In the genomic region with DNA sequence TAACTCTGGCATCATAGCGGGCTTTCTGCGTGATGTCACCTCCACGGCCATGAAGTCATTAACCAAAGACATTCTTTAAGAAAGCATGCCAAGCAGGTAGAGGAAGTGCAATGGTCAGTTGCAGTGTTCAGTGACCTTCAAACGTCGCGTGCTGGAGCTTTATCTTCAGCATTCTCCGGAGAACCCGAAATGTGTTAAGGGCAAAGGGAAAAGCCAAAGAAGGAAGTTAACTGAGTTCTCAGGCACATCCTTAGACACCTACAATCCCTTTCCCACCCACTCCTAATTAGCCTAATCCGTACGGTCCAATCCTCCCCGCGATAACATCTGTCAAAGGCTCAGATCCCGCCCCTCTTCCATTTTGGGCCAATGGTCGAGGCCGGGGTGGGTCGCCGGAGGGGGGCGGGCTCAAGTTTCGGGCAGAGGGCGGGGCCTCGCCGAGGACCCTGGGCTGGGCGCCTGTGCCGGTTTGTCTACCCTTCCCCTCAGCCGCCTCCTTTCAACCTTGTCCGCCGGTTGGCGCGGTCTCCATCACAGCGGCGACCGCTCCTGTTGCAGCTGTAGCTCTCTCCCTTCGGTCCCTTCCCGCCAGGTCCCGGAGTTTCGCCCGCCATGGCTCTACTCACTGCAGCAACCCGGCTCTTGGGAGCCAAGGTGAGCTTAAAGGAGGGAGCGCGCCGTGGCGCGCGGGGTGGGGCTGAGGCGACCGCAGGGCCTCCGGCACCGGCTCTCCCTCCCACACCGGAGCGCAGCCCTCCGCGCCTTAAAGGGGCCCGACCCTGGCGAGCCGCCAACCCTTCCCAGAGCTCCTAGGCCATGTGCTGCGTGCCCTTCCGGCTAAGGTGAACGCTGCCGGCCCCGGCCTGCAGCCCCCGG, we compare ENCODE assay signal across 7 mouse cellular contexts. TPM values are rescaled to one million over a fixed set of nuclear protein-coding genes. Genes with fewer than 3 reads are reported as not detected.
DNase-seq lines count a peak whose midpoint lies in the region; ATAC-seq lines count a peak whose summit lies in the region.

A gene (plus strand): TSS at position 429 of the 876 bp plus-strand sequence.

- peak; percentile 94 for ATAC-seq in intestine, embryonic 16.5 days
- ATAC-seq in midbrain, embryonic 11.5 days (ENCODE audit: low FRiP score), result peak; percentile 99

- peaks cover 23% of the 10 kb centered on the region for H3K4me1 ChIP-seq in intestine, embryonic 16.5 days (ENCODE audit: control insufficient read depth, insufficient read depth, low read length)
- H3K4me1 ChIP-seq in midbrain, embryonic 11.5 days (ENCODE audit: control insufficient read depth, insufficient read depth, low read length), result peaks cover 14% of the 10 kb centered on the region

- 1% methylated on average over 61 of the region's 61 CpGs for WGBS in intestine, embryonic 16.5 days
- WGBS in midbrain, embryonic 11.5 days, result 1% methylated on average over 61 of the region's 61 CpGs

- no peaks in the 10 kb centered on the region; the same call in 1 of the 2 replicates for H3K36me3 ChIP-seq in intestine, embryonic 16.5 days (ENCODE audit: control insufficient read depth, insufficient read depth, low read length)
- no peaks in the 10 kb centered on the region for H3K36me3 ChIP-seq in midbrain, embryonic 11.5 days (ENCODE audit: control insufficient read depth, insufficient read depth, low read length)

- peak within 1 kb of the TSS; percentile 73 for H3K4me2 ChIP-seq in intestine, embryonic 16.5 days (ENCODE audit: low read depth, low read length)
- peak within 1 kb of the TSS; percentile 91 for H3K4me2 ChIP-seq in midbrain, embryonic 11.5 days

- peak; percentile 95 for DNase-seq in adrenal gland, adult 8-10 months
- peak; percentile 98 for DNase-seq in embryo, embryonic 9.5 days (ENCODE audit: extremely low spot score)
- peak; percentile 97 to 98 for DNase-seq in gastrocnemius, postnatal 4 days (ENCODE audit: low spot score in 2 of 2)
- DNase-seq in left cerebral cortex, postnatal 36 days (ENCODE audit: low spot score in 2 of 2), result peak; percentile 94 to 95
- DNase-seq in midbrain, embryonic 11.5 days (ENCODE audit: low spot score, missing footprints), result peak; percentile 98
- peak; percentile 98 for DNase-seq in skeletal muscle tissue, adult 2 months (ENCODE audit: low read depth, low spot score)

- no peaks in the 10 kb centered on the region for H3K27me3 ChIP-seq in intestine, embryonic 16.5 days (replicated peaks; ENCODE audit: control insufficient read depth, insufficient read depth, low read length)
- H3K27me3 ChIP-seq in midbrain, embryonic 11.5 days (ENCODE audit: control insufficient read depth, insufficient read depth, low read length), result no peaks in the 10 kb centered on the region

- intact Hi-C loops in left cerebral cortex, postnatal 36 days (cut with DNase I), result loop anchor here (10.0 kb wide), 1 partner anchor 117 kb away; a partner anchor contains a TSS

- peak within 1 kb of the TSS; percentile 98 for H3K27ac ChIP-seq in intestine, embryonic 16.5 days (ENCODE audit: low read length)
- peak within 1 kb of the TSS; percentile 83 for H3K27ac ChIP-seq in midbrain, embryonic 11.5 days (ENCODE audit: low read depth, low read length)

- peak within 1 kb of the TSS; percentile 88 for H3K9ac ChIP-seq in intestine, embryonic 16.5 days (ENCODE audit: low read depth, low read length)
- peak within 1 kb of the TSS; percentile 94 for H3K9ac ChIP-seq in midbrain, embryonic 11.5 days (ENCODE audit: low read length)

- H3K9me3 ChIP-seq in intestine, embryonic 16.5 days (ENCODE audit: control insufficient read depth, low read length), result no peaks in the 10 kb centered on the region
- H3K9me3 ChIP-seq in midbrain, embryonic 11.5 days (ENCODE audit: control insufficient read depth, low read length), result no peaks in the 10 kb centered on the region

- peak within 1 kb of the TSS; percentile 95 for H3K4me3 ChIP-seq in intestine, embryonic 16.5 days (ENCODE audit: low read length)
- H3K4me3 ChIP-seq in midbrain, embryonic 11.5 days (ENCODE audit: low read depth, low read length), result peak within 1 kb of the TSS; percentile 98

RNA-seq across cellular contexts. Expression of the gene that starts here (rescaled TPM):
- total RNA-seq in adrenal gland, adult 8-10 months (2022), result 100 to 1,000 TPM; 197 to 297 (median 255) TPM
- total RNA-seq in gastrocnemius, postnatal 4 days (2021), result 100 to 1,000 TPM; 403 to 430 TPM
- 334 and 347 TPM in 2 replicates for polyA plus RNA-seq in intestine, embryonic 16.5 days (2015; fragmentation: Nextera tagmentation; extraction: Ambion mirVana)
- 100 to 1,000 TPM; 214 to 231 TPM for total RNA-seq in left cerebral cortex, postnatal 36 days (2021)
- 236 and 248 TPM in 2 replicates for polyA plus RNA-seq in midbrain, embryonic 11.5 days (2014; fragmentation: Nextera tagmentation; extraction: Ambion mirVana)

Comparison
In these comparisons a context has a peak if more than half of its experiments do, and no peak if none do; other contexts are left out.
1. Peak in every context shown above with its lines: DNase-seq, ATAC-seq, H3K4me3 ChIP-seq and H3K27ac ChIP-seq.